ENCODE assay signal across 8 mouse cellular contexts in the genomic region with DNA sequence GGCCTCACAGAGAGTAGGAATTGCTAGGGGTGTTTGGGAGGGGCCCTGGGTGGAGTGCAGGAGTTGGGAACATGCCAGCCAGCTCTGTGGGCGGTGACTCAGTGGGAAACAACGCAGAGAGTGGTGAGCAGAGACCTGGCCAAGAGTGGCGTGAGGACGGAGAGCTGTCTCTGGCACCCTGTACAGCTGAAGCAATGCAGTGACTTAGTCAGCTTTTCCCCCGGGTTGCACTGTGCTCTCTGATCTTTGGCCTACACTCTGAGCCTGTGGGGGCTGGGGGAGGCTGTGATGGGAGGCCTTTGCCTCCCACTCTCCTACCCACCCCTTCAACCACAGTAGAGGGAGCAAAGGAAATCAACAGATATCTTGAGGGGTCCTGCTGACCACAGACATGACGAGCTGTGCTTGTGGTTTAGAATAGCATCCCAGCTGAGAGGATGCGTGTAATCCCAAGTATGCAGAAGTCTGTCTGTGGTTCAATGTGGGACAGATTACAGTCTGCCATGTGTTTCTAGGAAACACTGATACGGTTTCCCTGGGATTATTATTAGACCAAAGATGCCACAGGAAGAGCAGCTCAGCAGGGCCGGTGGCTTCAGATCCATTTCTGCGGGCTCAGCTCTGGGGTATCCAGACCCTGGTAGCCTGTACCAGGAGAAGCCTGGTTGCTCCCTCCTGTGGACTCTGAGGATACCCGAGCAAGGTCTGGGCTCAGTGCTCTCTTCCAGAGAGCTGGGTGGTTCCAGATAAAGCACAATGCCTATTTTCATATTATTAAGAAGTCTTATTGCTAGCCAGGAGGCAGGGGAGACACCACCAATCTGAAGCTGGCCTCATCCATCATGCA.
DNase-seq lines count a peak whose midpoint lies in the region; ATAC-seq and TF ChIP-seq lines count a peak whose summit lies in the region.

No protein-coding gene starts in this region.

- H3K27me3 ChIP-seq in lung, postnatal 0 days (replicated peaks; ENCODE audit: insufficient read depth, low read length) = no peaks in the 10 kb centered on the region
- no peaks in the 10 kb centered on the region for H3K27me3 ChIP-seq in forebrain, embryonic 11.5 days (ENCODE audit: control insufficient read depth, insufficient read depth, low read length)

- peak; percentile 87 for ATAC-seq in lung, postnatal 0 days
- no peak for ATAC-seq in forebrain, embryonic 11.5 days (replicated peaks; ENCODE audit: low FRiP score)

- TF ChIP-seq EP300 in lung, postnatal 0 days (IDR thresholded peaks at IDR 0.05) = peak; percentile 58; the same call in 1 of the 2 replicates

- intact Hi-C loops in gastrocnemius, postnatal 14 days (cut with DNase I; ENCODE audit: low total_unique reads) = no loop called here

- peaks cover 7% of the 10 kb centered on the region; the same call in 1 of the 2 replicates for H3K4me1 ChIP-seq in lung, postnatal 0 days (ENCODE audit: insufficient read depth, low read depth, low read length)
- no peaks in the 10 kb centered on the region for H3K4me1 ChIP-seq in forebrain, embryonic 11.5 days (replicated peaks; ENCODE audit: control insufficient read depth, insufficient read depth, low read length)

- peak; percentile 35 to 75 for DNase-seq in spleen, postnatal 4 days (ENCODE audit: low spot score in 2 of 2)
- no peak for DNase-seq in spleen, adult 18-20 months
- peak; percentile 65 for DNase-seq in gastrocnemius, postnatal 14 days
- DNase-seq in kidney, adult 18-20 months = peak; percentile 33
- peak; percentile 92 for DNase-seq in lung, postnatal 0 days (ENCODE audit: low spot score)
- peak; percentile 58 to 75 for DNase-seq in urinary bladder, postnatal 36 days (ENCODE audit: low spot score in 2 of 2)
- no peak for DNase-seq in B cell, adult 2 months
- no peak for DNase-seq in forebrain, embryonic 11.5 days (ENCODE audit: low spot score)

- no peak overlapping the region for H3K4me2 ChIP-seq in lung, postnatal 0 days (replicated peaks; ENCODE audit: low read depth, low read length)
- H3K4me2 ChIP-seq in forebrain, embryonic 11.5 days (ENCODE audit: low read depth, low read length, severe bottlenecking) = no peak overlapping the region

- WGBS in lung, postnatal 0 days = 29% methylated on average over 11 of the region's 11 CpGs
- 78% methylated on average over 11 of the region's 11 CpGs for WGBS in forebrain, embryonic 11.5 days

- TF ChIP-seq CTCF in lung, postnatal 0 days (IDR thresholded peaks at IDR 0.05) = no peak

- no peak overlapping the region for H3K9ac ChIP-seq in lung, postnatal 0 days (replicated peaks; ENCODE audit: low read depth)
- no peak overlapping the region for H3K9ac ChIP-seq in forebrain, embryonic 11.5 days (ENCODE audit: low read length)

- peak overlapping the region; percentile 16; the same call in 1 of the 2 replicates for H3K27ac ChIP-seq in lung, postnatal 0 days (ENCODE audit: low read length)
- H3K27ac ChIP-seq in forebrain, embryonic 11.5 days (ENCODE audit: low read depth, low read length) = no peak overlapping the region

- H3K9me3 ChIP-seq in lung, postnatal 0 days (ENCODE audit: low read length) = no peaks in the 10 kb centered on the region
- H3K9me3 ChIP-seq in forebrain, embryonic 11.5 days (ENCODE audit: control insufficient read depth, low read length) = no peaks in the 10 kb centered on the region

- no peaks in the 10 kb centered on the region for H3K36me3 ChIP-seq in lung, postnatal 0 days (ENCODE audit: insufficient read depth, low read length)
- no peaks in the 10 kb centered on the region for H3K36me3 ChIP-seq in forebrain, embryonic 11.5 days (ENCODE audit: control insufficient read depth, insufficient read depth, low read length)

- no peak overlapping the region for H3K4me3 ChIP-seq in lung, postnatal 0 days (ENCODE audit: low read depth, low read length)
- no peak overlapping the region for H3K4me3 ChIP-seq in forebrain, embryonic 11.5 days (ENCODE audit: low read depth, low read length)

Comparison
In these comparisons a context has a peak if more than half of its experiments do, and no peak if none do; other contexts are left out.
1. DNase-seq: peak in spleen, postnatal 4 days (2 of 2), gastrocnemius, postnatal 14 days (single experiment), kidney, adult 18-20 months (single experiment), lung, postnatal 0 days (single experiment) and urinary bladder, postnatal 36 days (2 of 2); none in spleen, adult 18-20 months (0 of 2), B cell, adult 2 months (0 of 2) and forebrain, embryonic 11.5 days (single experiment).